Mouse (Mus musculus) 3134 (cell line): ENCODE data around the gene Ttyh1.

ENCODE experiments used
- DNase-seq: peaks from one replicate; pipeline ENCODE4 v3.0.0-alpha.2; 2011; ENCODE audit warnings: low spot score; ENCODE audit not compliant: insufficient read length; ENCODE audit errors: extremely low read depth

The Ttyh1 gene

DNA sequence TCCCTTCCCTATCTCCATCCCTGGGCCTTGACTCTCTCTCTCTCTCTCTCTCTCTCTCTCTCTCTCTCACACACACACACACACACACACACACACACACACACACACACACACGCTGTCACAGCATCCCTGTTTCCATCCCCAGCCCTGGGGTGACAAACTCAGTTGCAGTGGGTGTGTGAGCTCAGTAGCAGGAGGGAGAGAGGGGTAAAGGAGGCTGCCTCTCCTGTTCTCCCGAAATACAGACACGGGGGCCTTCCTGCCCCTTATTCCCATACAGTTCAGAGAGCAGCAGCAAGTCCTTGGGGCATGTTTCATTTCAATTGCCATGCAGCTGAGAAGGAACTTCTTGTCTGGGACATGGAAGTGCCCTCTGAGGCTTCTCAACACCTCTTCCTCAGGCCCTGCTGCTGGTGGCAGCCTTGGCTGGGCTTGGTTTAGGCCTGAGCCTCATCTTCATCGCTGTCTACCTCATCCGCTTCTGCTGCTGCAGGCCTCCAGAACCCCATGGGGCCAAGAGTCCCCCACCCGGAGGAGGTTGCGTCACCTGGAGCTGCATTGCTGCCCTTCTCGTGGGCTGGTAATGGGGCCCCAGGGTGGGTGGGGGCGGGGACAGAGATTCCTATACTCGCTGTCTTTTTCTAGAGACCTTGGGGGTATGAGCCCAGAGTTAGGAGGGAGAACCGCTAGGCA is 3.0 kb downstream of the Ttyh1 start:
- DNase-seq: no peak

DNA sequence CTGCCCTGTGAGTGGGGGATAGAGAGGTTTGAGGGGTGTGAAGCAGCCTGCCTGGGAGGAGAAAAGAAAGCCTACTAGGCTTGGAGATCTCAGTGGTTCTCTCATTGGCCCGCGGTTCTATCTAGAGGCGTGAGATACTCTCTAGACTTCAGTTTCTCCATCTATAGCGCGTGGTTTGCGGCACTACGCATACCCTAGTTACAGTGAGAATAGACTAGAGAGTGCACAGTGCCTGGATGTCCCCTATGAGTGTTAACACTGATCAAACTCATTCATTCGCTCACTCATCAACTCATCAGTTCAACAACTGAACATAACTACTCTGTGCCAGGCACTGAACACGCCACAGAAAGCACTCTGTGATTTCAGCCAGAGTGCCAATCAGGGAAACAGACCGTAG is 3.6 kb downstream of the Ttyh1 start:
- DNase-seq: no peak

DNA sequence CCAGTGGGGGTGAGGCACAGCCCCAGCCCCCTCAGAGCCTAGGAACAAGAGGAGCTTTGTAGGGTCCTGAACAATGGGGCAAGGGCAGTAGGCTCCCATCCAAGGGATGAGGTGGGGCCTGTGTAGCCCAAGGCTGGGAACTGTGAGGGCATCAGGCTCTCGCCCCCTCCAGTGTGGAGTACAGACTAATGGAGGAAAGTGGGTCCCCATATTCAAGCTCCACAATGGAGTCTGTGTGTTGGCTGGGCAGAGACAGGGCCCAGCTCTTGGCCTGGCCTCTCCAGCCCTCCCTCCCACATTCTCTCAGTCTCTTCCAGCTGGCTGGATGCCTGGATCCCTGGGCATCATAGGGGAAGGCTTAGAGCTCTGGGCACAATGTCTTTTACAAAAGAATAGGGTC is 4.5 kb downstream of the Ttyh1 start:
- DNase-seq: no peak

DNA sequence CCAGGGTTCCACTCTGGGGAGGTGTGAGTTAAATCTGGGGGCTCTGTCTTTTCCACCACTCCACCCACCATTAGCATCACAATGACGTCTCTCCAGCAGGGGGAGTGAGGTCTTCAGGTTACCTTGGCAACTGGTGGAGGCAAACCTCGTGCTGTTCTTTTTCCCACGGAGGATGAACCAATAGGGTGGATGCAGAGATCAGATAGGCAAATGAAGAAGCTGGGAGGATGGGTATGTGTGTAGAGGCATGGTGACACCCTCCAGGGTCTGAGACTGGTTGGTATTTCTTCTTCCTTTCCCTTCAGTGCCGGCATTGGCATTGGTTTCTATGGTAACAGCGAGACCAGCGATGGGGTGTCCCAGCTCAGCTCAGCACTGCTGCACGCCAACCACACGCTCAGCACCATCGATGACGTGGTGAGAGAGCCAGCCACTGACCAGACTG is 5.1 kb downstream of the Ttyh1 start:
- DNase-seq: no peak

DNA sequence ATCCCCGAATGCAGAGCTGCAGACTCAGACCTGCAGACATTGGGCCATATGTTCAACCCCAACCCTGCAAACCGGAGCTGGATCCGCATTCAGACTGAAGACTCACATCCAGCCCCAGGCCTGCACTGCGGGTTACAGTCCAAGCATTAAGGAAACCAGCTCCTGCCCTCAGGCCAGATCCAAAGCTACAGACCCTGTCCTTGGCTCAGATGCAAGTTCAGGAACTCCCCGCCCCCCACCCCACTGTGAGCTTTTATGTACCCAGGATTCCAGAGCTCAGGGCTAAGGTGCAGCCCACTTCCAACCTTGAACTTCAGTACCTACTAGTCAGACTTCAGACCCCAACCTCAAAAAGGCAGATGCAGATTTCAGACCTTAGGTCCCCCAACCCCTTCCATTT is 5.6 kb downstream of the Ttyh1 start:
- DNase-seq: no peak

DNA sequence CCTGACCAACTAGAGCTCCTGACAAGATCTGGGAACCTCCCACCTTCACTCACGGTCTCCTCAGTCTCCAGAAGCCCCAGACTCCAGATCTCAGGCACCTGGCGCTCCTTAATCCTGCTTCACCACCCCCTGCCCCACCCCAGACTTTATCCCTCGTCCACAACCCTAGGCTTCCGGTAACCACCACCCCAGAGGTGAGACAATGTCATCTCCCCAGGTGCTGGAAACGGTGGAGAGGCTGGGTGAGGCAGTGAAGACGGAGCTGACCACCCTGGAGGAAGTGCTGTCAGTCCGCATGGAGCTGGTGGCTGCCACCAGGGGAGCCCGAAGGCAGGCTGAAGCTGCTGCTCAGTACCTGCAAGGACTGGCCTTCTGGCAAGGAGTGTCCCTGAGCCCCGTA is 6.1 kb downstream of the Ttyh1 start:
- DNase-seq: no peak

DNA sequence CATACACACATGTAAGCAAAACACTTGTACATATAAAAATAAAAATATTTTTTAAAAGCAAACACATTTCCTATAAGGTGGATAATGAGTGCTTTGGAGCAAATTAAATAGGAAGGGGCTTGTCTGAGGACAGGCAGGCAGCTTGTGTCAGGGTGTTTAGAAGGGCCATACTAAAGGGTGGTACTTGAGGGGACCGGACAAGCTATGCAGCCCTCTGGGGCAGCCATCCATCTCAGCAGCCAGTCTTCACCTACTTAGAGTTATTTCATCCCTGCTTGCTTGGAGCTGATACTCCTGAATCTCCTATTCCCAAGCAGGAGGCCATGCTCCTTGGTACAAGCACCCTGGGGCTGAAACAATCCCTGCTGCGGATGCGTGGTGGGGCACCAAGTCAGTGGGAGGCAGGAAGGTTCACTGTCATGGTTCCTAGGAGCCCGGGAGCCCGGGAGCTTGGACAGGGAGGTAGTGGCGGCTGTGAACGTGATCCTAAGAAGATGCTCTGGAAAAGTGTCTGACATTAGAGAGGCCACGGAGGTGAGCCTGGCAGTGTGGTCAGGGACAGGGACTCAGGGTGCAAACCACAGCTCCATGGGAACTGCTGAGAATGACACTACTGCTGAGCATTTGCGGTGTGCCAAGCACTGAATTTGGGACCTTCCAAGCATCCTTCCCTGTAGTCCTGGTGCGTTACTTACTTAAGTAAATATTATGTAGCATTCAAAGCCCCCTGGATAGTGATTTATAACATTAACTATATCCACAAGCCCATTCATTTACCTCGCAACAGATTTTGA is 8.0 kb downstream of the Ttyh1 start:
- no peak for DNase-seq

DNA sequence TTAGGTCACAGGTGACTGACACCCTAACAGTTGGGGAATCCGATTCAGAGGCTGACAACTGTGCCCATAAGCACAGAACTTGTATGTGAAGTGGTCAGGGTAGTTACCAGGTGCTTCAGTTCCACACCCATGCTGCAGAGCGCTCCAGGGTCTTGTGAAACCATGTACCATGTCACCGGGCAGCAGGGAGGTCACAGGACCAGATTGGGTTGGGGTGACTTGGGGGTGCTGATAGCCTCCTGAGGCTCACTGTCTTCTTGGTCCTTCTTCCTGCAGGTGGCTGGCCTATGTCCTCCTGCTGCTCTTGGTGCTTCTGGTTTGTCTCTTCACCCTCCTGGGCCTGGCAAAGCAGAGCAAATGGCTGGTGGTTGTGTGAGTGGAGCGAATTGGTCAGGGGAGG is 8.7 kb downstream of the Ttyh1 start:
- no peak for DNase-seq

DNA sequence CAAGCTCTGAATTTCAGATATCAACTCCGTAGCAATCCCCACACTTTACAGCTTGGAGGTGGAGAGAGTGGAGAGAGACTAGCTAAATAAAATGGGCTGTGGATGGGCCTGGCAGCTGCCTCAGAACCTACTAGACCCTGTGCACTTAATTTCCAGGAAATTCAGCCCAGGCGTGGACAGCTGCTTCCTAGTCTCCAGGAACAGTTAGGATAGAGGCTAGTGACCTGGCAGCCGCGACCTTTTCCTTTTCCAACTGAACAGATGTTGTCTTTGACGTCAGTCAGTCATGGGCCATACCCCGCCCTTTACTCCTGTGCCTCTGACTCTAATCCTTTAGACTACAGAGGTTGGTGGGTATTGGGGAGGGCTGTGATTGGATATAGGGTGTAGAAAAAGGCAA is 9.7 kb downstream of the Ttyh1 start:
- no peak for DNase-seq

DNA sequence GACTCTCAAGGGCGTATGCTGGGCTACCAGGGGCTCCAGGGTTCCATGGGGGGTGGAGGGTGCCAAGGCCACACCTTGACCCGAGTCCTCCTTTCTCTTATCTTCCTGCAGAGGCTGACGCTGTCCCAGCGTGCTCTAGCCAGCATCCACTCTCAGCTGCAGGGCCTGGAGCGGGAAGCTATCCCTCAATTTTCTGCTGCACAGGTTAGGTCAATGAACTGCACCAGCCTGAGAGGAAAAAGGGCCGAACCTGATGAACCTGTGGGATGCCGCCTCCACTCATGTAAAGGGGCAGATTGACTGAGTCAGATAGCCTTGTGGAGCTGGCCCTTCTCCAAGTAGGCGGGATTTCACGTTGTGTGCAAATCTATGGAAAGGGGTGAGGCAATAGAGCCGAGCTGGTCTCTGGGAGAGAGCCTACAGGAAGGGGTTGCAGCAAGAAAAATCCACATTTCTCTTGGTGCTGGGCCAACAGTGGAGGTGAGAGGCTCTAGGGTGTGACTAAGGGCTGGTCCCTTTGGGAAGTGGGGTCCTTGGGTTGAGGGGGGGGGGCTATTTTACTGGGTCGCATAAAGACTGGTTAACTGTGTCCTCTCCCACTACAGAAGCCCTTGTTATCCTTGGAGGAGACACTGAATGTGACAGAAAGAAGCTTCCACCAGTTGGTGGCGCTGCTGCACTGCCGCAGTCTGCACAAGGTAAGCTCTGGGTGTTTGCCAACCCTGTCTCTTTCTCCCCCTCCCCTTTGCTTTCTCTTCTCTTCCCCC is 11.7 kb downstream of the Ttyh1 start:
- DNase-seq: no peak

DNA sequence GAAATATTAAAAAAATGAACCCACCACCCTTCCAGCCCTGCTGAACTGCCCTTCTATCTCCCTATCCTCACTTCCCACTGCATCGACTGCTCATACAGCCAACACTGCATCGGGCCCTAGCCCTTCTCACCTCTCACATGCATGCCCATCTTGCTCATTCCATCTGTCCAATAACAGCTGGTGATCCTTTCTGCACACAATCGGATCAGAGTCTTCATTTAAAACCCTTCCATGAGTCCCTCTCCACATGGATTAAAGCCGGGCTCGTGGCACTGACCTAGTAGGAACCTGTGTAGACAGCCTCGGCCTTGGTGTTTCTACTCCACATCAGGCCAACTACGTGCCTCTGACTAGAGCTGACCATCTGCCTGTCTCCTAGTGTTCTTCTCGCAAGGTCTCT is 12.8 kb downstream of the Ttyh1 start:
- DNase-seq: no peak

DNA sequence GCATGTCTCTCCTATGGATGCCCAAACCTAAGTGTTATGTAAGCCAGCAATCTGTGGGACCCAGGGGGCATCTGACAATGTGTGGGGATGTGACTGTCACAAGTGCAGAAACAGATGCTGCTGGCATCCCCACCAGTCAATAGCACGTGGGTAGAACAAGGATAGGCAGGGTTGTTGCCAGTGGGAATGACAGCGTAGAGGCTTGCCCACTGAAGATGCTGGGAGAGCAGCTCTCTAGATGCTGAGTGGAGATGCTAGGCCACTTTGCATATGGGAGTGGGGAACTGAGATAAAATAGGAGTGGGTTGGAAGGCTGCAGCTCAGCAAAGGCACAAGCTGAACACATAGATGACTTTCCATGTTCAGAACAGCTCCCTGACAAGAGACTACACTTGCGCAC is 13.4 kb downstream of the Ttyh1 start:
- no peak for DNase-seq

DNA sequence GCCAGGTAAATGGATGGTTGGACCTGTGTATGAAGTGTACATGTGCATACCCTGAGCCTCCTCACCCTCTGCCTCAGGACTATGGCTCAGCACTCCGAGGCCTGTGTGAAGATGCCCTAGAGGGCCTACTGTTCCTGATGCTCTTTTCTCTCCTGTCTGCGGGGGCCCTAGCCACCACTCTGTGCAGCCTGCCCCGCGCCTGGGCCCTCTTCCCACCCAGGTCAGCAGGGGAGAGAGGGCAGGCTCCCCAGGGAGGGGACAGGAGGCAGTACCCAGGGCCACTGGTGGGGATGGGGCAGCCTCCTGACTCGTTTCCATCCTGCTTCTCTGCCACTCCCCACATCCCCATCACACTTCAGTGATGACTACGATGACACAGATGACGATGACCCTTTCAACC is 13.8 kb downstream of the Ttyh1 start:
- DNase-seq: no peak

DNA sequence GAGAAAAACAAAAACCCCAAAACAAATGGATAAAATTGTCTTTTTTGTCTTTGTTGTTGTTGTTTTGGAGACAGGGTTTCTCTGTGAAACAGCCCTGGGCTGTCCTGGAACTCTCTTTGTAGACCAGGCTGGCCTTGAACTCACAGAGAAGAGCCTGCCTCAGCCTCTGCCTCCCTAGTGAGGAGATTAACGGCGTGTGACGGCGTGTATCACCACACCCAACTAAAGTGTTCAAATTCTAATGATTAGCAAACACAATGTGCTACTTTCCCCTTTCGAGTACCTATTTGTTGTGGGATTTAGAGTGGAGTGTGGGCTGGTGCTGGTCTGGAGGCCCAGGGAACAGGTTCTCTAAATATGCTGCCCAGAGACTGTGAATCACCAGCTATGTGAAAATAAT is 15.7 kb downstream of the Ttyh1 start:
- DNase-seq: no peak

DNA sequence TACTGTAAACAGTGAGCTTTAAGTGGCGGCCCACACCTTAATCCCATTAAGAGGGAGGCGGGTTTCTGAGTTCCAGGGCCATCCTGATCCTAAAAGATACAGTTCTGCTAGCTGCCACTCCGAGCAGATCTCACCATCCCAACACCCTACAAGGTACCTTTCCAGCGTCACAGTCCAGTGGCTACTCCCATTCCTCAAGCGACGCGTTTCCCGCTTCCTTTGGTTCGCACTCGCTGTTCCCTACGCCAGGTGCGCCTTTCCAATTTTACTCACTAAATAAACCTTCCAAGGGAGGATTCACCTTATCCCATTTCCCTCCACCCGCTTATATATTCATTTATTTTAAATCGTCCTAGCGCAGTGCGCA is 17.2 kb downstream of the Ttyh1 start:
- no peak for DNase-seq

DNA sequence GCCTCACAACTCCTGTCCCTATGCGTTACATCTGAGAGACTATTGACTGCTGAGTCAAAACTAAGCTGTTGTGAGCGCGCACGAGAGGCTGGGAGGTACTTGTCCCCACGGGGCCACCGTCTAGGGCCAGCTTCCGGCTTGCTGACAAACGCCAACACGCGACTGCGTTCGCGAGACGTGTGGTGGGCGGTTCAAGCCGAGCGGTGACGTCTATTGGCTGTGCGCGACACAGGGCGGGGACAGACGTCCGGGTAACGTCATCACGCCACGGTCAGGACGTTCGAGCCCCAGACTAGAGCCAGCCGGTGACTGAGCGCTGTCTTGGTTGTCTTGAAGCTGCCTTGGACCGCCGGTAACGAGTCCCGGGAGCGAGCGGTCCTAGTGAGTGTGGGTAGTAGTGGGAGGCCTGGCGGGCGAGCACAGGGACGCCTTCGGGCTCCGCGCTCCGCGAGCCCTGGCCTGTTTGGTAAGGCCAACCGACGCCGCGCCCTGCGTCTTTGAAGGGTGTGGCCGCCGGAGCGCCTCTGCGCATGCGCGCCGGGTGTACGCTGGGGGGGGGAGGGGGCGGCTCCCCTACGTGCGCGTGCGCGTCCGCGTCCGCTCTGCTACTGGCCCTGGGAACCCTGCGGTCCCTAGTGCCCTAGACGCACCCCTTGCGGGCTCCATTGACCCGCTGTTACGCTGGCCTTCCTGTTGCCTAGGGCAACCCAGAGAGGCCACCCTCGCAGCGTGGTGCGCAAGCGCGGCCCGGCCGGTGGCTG is 17.7 kb downstream of the Ttyh1 start, which contains the start of gene Leng8:
TSS of gene Leng8 (plus strand) at position 269 of the 761 bp plus-strand sequence.
- peak; percentile 99 for DNase-seq

DNA sequence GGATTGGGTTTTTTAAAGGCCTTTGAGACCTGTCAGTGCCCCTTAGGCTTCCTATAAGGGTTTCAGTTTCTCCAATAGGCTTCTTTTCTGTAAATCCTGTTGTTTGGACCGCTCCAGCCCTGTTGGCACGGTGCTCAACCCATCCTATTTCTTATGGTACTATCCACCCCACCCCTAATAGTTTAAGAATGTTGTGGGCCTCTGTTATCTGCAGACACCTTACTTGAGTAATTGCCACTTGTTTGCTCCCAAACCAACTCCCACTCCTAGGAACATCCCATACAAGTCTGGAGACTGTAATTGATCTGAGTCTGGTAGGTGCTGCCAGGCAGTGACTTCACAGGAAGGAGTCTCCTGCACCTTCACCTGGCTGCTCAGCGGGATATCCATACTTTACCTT is 18.5 kb downstream of the Ttyh1 start:
- no peak for DNase-seq

DNA sequence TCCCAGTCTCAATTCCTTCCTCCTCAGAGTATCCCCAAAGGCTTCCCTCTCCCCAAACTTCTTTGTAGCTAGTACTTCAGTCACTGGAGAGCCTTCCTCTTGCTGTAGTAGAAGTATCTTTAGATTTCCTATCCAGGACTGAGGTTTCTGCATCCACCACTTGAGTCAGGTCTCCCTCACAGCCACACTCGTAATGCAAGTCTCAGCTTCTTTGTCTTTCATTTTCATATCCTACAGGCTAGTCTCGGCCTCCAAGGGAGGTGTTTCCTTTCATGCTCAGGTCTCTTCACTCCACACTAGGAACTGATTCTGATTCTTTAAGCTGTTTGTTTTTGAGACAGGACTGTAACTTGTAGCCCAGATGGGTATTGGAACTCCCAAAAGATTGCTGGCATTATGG is 19.0 kb downstream of the Ttyh1 start:
- no peak for DNase-seq

DNA sequence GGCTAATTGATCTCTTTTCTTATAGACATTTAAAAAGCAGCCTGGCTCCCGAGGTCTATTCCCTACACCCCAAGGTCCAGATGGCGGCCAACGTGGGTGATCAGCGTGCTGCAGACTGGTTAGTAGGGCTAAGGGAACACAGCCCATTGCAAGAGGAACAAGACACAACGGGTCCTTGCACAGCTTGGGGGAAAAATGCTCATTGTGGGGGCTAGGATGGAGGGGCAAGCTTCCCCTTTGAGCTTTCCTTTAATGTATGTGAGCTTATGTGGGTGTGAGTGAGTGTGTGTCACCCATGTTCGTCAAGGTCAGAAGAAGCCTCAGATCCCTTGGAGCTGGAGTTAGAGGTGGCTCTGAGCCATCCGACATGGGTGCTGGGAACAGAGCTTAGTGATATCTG is 19.5 kb downstream of the Ttyh1 start:
- no peak for DNase-seq

DNA sequence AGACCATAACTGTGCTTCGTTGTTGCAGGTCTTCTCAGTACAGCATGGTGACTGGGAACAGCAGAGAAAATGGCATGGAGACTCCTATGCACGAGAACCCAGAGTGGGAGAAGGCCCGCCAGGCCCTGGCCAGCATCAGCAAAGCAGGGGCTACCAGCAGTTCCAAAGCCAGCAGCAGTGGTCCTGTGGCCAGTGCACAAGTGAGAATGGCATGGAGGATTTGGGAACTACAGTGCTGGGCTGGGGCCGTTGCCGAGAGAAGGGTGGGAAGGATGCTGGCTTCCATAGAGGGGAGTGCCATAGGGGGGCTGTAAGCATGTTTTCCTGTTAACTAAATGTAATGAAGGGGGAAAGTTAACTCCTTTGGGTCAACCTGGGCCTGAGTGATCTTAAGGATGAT is 20.2 kb downstream of the Ttyh1 start:
- DNase-seq: no peak
